Mouse (Mus musculus) bone marrow, adult 2 months (tissue): ENCODE measurements at regions not wholly inside any gene's neighbourhood (a gene's known extent, or its start where the extent isn't known, plus 50 kb on each side); places are given as distances from the start of the nearest gene placed in this dataset.

Source experiments
- H3K27ac ChIP-seq: fragments of 200-500 bp; 2 replicates; pipeline ENCODE4 v1.5.1; 2012; ENCODE audit warnings: low read depth, mild to moderate bottlenecking, control low read depth, inconsistent platforms, low read length; ENCODE audit not compliant: control insufficient read depth, poor library complexity, insufficient read depth
- H3K4me1 ChIP-seq: fragments of 200-500 bp; 2 replicates; pipeline ENCODE4 v1.6.1; 2011; ENCODE audit warnings: low read length; ENCODE audit not compliant: control insufficient read depth, insufficient read depth
- H3K4me3 ChIP-seq: fragments of 200-500 bp; replicated peaks from 2 replicates; pipeline ENCODE3; 2011; ENCODE audit warnings: mild to moderate bottlenecking, low read depth, low read length, control low read depth; ENCODE audit not compliant: control insufficient read depth
- CTCF ChIP-seq: fragments of 200-500 bp; IDR thresholded peaks from 2 replicates; pipeline ENCODE4 v1.5.1; 2011; ENCODE audit warnings: low read length, control low read depth; ENCODE audit not compliant: control insufficient read depth, insufficient read depth
- POLR2A ChIP-seq: fragments of 200-500 bp; IDR thresholded peaks from 2 replicates; pipeline ENCODE4 v1.6.1; 2011; ENCODE audit warnings: low read depth, mild to moderate bottlenecking, control low read depth, low read length, borderline replicate concordance; ENCODE audit not compliant: control insufficient read depth
- WGBS: fragments of 180-500 bp; shearing (Covaris S2); methylation state at CpG from one replicate; pipeline ENCODE4 v1.1.7; 2018; 5-methylcytosine and 5-hydroxymethylcytosine counted together

- no peak for TF ChIP-seq CTCF
- 45% methylated on average over 4 of the region's 4 CpGs for WGBS
- H3K27ac ChIP-seq: no peak overlapping the region
- no peaks in the 10 kb centered on the region; the same call in 1 of the 2 replicates for H3K4me1 ChIP-seq
- H3K4me3 ChIP-seq: no peak overlapping the region
These were observed 152.9 kb upstream of the Thbs1 start for GRCm38 (mm10) chr2:117958737-117959136.

GRCm38 (mm10) chr2:117959440-117959839 is 152.2 kb upstream of the Thbs1 start:
- H3K4me1 ChIP-seq: no peaks in the 10 kb centered on the region; the same call in 1 of the 2 replicates
- TF ChIP-seq POLR2A (no peak), CTCF (no peak)
- no peak overlapping the region for H3K27ac ChIP-seq
- no peak overlapping the region for H3K4me3 ChIP-seq

DNA sequence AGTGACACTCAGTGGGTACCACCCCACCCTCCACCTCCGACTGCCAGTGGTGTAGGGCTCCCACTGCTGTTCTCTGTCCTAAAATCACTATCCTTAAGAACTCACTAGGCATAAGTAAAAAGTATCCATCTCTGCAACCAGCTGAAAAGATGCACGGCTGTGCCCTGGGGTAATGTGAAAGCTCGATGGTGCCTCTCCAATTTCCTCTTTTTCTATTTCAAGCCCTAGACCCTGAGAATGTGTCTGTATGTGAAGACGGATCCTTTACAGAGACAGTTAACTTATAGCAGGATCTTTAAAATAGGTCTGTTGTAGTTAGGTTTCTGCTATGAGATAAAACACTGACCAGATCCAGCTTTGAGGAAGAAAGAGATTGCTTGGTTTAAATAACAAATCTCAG is 149.1 kb upstream of the Thbs1 start:
- H3K4me3 ChIP-seq: no peak overlapping the region
- TF ChIP-seq CTCF (no peak), POLR2A (no peak)
- WGBS: 6% methylated on average over 4 of the region's 4 CpGs
- H3K27ac ChIP-seq: peak overlapping the region; percentile 87
- no peaks in the 10 kb centered on the region; the same call in 1 of the 2 replicates for H3K4me1 ChIP-seq

DNA sequence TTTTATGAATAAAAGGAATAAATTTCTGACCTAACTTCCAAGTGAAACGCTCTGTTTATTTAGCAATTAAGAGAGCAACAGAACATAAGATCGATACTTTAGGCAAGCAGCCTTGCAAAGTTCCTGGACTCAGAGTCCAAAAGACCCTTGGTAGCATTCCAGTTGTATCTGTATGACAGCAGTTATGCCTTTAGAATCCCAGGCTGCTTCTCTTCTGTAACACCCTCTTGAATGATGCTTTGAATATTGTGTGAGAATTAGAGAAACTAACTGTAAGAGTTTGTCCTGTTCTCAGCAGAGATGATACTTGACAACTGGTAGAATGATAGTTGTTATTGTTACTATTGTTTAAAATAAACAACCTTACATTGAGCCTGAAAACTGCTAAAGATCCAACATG is 148.2 kb upstream of the Thbs1 start:
- TF ChIP-seq CTCF: no peak
- no peak for TF ChIP-seq POLR2A
- H3K27ac ChIP-seq: no peak overlapping the region
- 76% methylated on average over 2 of the region's 2 CpGs for WGBS
- no peaks in the 10 kb centered on the region; the same call in 1 of the 2 replicates for H3K4me1 ChIP-seq
- H3K4me3 ChIP-seq: no peak overlapping the region

- WGBS: 43% methylated on average over 4 of the region's 4 CpGs
- H3K4me1 ChIP-seq: peaks cover 3% of the 10 kb centered on the region
- no peak overlapping the region for H3K4me3 ChIP-seq
- H3K27ac ChIP-seq: no peak overlapping the region
- TF ChIP-seq POLR2A: no peak
These were observed 145.9 kb upstream of the Thbs1 start for GRCm38 (mm10) chr2:117965758-117966157.

DNA sequence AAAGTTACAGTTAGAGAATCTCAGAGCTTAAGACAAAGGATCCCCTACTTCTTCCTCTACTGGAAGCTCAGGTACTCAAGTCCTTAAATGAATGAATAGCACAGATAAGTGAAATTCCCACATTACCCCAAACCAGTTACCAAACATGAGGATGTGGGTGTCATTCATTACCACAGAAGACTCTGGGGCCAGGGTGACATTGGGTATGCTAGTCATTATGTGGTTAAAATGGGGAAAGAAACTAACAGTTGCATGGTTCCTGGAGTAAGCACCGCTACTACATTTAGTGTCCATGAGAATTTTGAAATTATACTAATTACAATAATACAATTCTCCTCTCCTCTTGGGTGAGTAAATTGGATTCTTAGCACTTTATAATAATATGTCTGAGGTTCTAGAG is 142.9 kb upstream of the Thbs1 start:
- TF ChIP-seq POLR2A (no peak), CTCF (no peak)
- Histone ChIP-seq H3K27ac (no peak overlapping the region), H3K4me3 (no peak overlapping the region), H3K4me1 (peaks cover 3% of the 10 kb centered on the region)
- WGBS: 50% methylated on average over 1 of the region's 1 CpGs

DNA sequence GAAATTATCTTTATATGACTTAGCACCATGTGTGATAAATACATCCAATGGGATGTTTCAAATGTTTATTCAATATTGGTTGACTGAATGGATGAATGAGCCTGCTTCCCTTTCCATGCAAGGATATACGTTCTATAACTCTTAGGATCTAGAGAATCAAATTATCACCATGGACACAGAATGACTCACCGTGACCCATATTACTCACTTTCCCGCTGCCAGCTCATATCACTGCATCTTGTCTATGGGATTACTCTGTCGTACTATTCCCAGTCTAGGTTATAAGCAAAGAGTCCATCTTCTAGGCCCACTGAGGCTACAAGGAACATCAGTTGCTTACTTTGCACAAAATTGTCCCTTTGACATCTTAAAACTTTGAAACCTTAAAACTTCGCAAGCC is 141.0 kb upstream of the Thbs1 start:
- Histone ChIP-seq H3K4me1 (peaks cover 3% of the 10 kb centered on the region), H3K4me3 (no peak overlapping the region), H3K27ac (no peak overlapping the region)
- TF ChIP-seq CTCF (no peak), POLR2A (no peak)
- 85% methylated on average over 5 of the region's 5 CpGs for WGBS

DNA sequence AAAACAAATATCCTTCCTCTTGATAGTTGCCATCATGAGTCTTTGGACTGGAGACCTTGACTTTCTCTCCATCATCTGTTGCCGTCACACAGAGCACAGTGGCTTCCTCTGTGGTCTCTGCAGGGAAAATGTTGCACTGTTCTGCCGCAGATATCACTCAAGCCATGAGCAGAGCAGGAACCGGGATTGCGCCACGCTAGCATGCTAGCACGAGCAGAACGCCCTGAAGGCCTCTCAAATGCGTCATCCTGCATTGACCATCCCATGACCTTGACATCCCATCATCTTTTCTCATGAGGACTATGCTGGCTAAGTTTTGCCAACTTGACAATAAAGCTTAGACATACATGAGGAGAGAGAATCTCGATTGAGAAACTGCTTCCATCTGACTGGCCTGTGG is 134.6 kb upstream of the Thbs1 start:
- H3K27ac ChIP-seq: peak overlapping the region; percentile 13; the same call in 1 of the 2 replicates
- TF ChIP-seq CTCF (no peak), POLR2A (no peak)
- H3K4me3 ChIP-seq: no peak overlapping the region
- peaks cover 2% of the 10 kb centered on the region; the same call in 1 of the 2 replicates for H3K4me1 ChIP-seq
- 30% methylated on average over 9 of the region's 9 CpGs for WGBS

GRCm38 (mm10) chr2:117980856-117981255 is 130.8 kb upstream of the Thbs1 start:
- TF ChIP-seq CTCF: no peak
- TF ChIP-seq POLR2A: no peak
- no peak overlapping the region for H3K27ac ChIP-seq
- WGBS: 74% methylated on average over 2 of the region's 2 CpGs
- peaks cover 2% of the 10 kb centered on the region; the same call in 1 of the 2 replicates for H3K4me1 ChIP-seq
- no peak overlapping the region for H3K4me3 ChIP-seq
